ENCODE assay signal across 27 mouse cellular contexts in the genomic region with DNA sequence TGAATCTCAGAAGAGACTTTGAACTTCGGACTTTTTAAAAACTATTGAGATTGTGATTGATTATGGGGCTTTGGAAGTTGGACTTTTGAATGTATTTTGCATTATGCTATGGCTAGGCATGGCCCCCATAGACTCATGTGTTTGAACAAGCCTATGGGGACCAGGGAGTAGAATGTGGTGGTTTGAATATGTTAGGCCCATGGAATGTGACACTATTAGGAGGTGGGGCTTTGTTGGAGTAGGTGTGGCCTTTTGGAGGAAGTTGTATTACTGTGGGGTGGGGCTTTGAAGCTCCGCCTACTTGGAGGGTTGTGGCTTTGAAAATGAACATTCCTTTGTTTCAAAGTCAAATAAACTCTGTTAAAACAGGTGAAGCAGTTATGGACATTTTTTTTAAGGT. TPM values are rescaled to one million over a fixed set of nuclear protein-coding genes. Genes with fewer than 3 reads are reported as not detected.
DNase-seq lines count a peak whose midpoint lies in the region; ATAC-seq and TF ChIP-seq lines count a peak whose summit lies in the region.
"Had no signal": no experiment of that assay in that cellular context is flagged by ENCODE, and none has a peak within 500 bp of the region (broad histone marks: within the 10 kb centered on the region; RNA-seq: fewer than 3 reads in every experiment).

No protein-coding gene starts in this region.

- DNase-seq in lung, embryonic 14.5 days: no peak
- DNase-seq in lung, adult 18-20 months: no peak
- no peak for DNase-seq in lung, postnatal 0 days (ENCODE audit: low spot score)
- DNase-seq in lung, adult 2 months: no peak
- peak; percentile 70 for DNase-seq in R1 (ENCODE audit: low read depth, low spot score)
- DNase-seq in spleen, adult 12 weeks (ENCODE audit: low spot score): no peak
- DNase-seq: adrenal gland, adult 2 months; adrenal gland, postnatal 14 days; cerebellum, adult 11 months; cerebellum, adult 2 months; cerebellum, adult 9-11 months; cerebellum, postnatal 25 days; forebrain, postnatal 0 days; gastrocnemius, postnatal 10 days; gastrocnemius, postnatal 36 days; heart, postnatal 10 days; heart, postnatal 36 days had no signal

- no peak for TF ChIP-seq POLR2A in lung, adult 2 months (IDR thresholded peaks at IDR 0.05; ENCODE audit: borderline replicate concordance, extremely low read depth, low read depth, low read length)

- no peak overlapping the region for H3K27ac ChIP-seq in lung, embryonic 14.5 days (ENCODE audit: low read depth)
- H3K27ac ChIP-seq in lung, postnatal 0 days (ENCODE audit: low read length): no peak overlapping the region
- H3K27ac ChIP-seq: embryonic facial prominence, embryonic 12.5 days; embryonic facial prominence, embryonic 15.5 days; heart, embryonic 15.5 days; hindbrain, embryonic 10.5 days; hindbrain, embryonic 13.5 days; hindbrain, postnatal 0 days had no signal

- no peak overlapping the region for H3K4me2 ChIP-seq in lung, embryonic 14.5 days
- no peak overlapping the region for H3K4me2 ChIP-seq in lung, postnatal 0 days (replicated peaks; ENCODE audit: low read depth, low read length)
- H3K4me2 ChIP-seq: embryonic facial prominence, embryonic 12.5 days; embryonic facial prominence, embryonic 15.5 days; heart, embryonic 12.5 days; heart, embryonic 15.5 days; hindbrain, embryonic 13.5 days had no signal

- no peak overlapping the region for H3K9ac ChIP-seq in lung, embryonic 14.5 days
- H3K9ac ChIP-seq in lung, postnatal 0 days (replicated peaks; ENCODE audit: low read depth): no peak overlapping the region
- H3K9ac ChIP-seq: embryonic facial prominence, embryonic 12.5 days; embryonic facial prominence, embryonic 15.5 days; forebrain, postnatal 0 days; heart, embryonic 12.5 days; heart, embryonic 15.5 days; hindbrain, embryonic 13.5 days had no signal

- 86% methylated on average over 2 of the region's 2 CpGs for WGBS in lung, embryonic 14.5 days
- WGBS in lung, postnatal 0 days: 66% methylated on average over 2 of the region's 2 CpGs
- 86% methylated on average over 2 of the region's 2 CpGs for WGBS in lung, adult 2 months

- TF ChIP-seq CTCF in lung, embryonic 14.5 days (IDR thresholded peaks at IDR 0.05; ENCODE audit: low read depth): no peak
- no peak for TF ChIP-seq CTCF in lung, postnatal 0 days (IDR thresholded peaks at IDR 0.05)
- no peak for TF ChIP-seq CTCF in lung, adult 2 months (IDR thresholded peaks at IDR 0.05; ENCODE audit: insufficient read depth, low read length)

- 0 out of 2 replicates have a peak, but pooled peaks cover 3% of the 10 kb centered on the region for H3K4me1 ChIP-seq in lung, embryonic 14.5 days (ENCODE audit: insufficient read depth)
- H3K4me1 ChIP-seq in lung, postnatal 0 days (ENCODE audit: insufficient read depth, low read depth, low read length): no peaks in the 10 kb centered on the region
- no peaks in the 10 kb centered on the region for H3K4me1 ChIP-seq in lung, adult 2 months (ENCODE audit: control insufficient read depth, insufficient read depth, low read length)

- no peaks in the 10 kb centered on the region for H3K36me3 ChIP-seq in lung, embryonic 14.5 days (ENCODE audit: insufficient read depth)
- no peaks in the 10 kb centered on the region for H3K36me3 ChIP-seq in lung, postnatal 0 days (ENCODE audit: insufficient read depth, low read length)
- H3K36me3 ChIP-seq: embryonic facial prominence, embryonic 12.5 days; embryonic facial prominence, embryonic 15.5 days; heart, embryonic 12.5 days; heart, embryonic 15.5 days; hindbrain, embryonic 10.5 days; hindbrain, embryonic 13.5 days had no signal

- H3K4me3 ChIP-seq in lung, embryonic 14.5 days (ENCODE audit: low read depth, low read length): no peak overlapping the region
- no peak overlapping the region for H3K4me3 ChIP-seq in lung, postnatal 0 days (ENCODE audit: low read depth, low read length)
- no peak overlapping the region for H3K4me3 ChIP-seq in lung, adult 2 months (replicated peaks; ENCODE audit: extremely low read depth, low read depth, low read length)
- H3K4me3 ChIP-seq: embryonic facial prominence, embryonic 12.5 days; embryonic facial prominence, embryonic 15.5 days; heart, embryonic 12.5 days; heart, embryonic 15.5 days; hindbrain, embryonic 10.5 days; hindbrain, embryonic 13.5 days had no signal

- TF ChIP-seq EP300 in lung, postnatal 0 days (IDR thresholded peaks at IDR 0.05): no peak

- peak; percentile 72 for ATAC-seq in lung, embryonic 14.5 days (ENCODE audit: insufficient read depth)
- ATAC-seq in lung, postnatal 0 days: peak; percentile 57
- ATAC-seq: CD4-positive, CD25-positive, alpha-beta regulatory T cell, adult 4 months; forebrain, embryonic 14.5 days; forebrain, postnatal 0 days; hindbrain, postnatal 0 days; inflammation-experienced regulatory T-cells, adult 6 months had no signal

- H3K9me3 ChIP-seq in lung, embryonic 14.5 days (ENCODE audit: low read depth, low read length): no peaks in the 10 kb centered on the region
- H3K9me3 ChIP-seq in lung, postnatal 0 days (ENCODE audit: low read length): no peaks in the 10 kb centered on the region
- H3K9me3 ChIP-seq: embryonic facial prominence, embryonic 12.5 days; embryonic facial prominence, embryonic 15.5 days; heart, embryonic 12.5 days; heart, embryonic 15.5 days; hindbrain, embryonic 10.5 days; hindbrain, embryonic 13.5 days had no signal

- no peaks in the 10 kb centered on the region for H3K27me3 ChIP-seq in lung, embryonic 14.5 days (ENCODE audit: insufficient read depth, low read length)
- H3K27me3 ChIP-seq in lung, postnatal 0 days (replicated peaks; ENCODE audit: insufficient read depth, low read length): no peaks in the 10 kb centered on the region
- H3K27me3 ChIP-seq: embryonic facial prominence, embryonic 12.5 days; embryonic facial prominence, embryonic 15.5 days; heart, embryonic 12.5 days; heart, embryonic 15.5 days; hindbrain, embryonic 13.5 days had no signal

RNA-seq across cellular contexts. Expression of a gene that starts 53.1 kb away (rescaled TPM):
- 92.0 and 93.4 TPM in 2 replicates for polyA plus RNA-seq in lung, embryonic 14.5 days (2014; fragmentation: Nextera tagmentation; extraction: Ambion mirVana)
- 60.2 and 63.9 TPM in 2 replicates for polyA plus RNA-seq in lung, postnatal 0 days (2015; fragmentation: Nextera tagmentation; extraction: Ambion mirVana)
- 31.5 and 43.5 TPM in 2 replicates for polyA plus RNA-seq in lung, adult 2 months (2012; rRNA removed)
